Mouse (Mus musculus) MEL (cell line): Measurements from ENCODE around the gene Ncmap.
A peak's percentile ranks its signal among the peaks of the same experiment; 100 is the strongest.

Experiments
- CHD2 ChIP-seq: IDR thresholded peaks from 2 replicates; pipeline ENCODE4 v1.6.1; 2011; ENCODE audit warnings: low read length, improper control_type of control experiment
- CTCF ChIP-seq, 3 experiments: IDR thresholded peaks in 2 of 3; conservative IDR thresholded peaks in 1 of 3; 2 replicates each; pipeline ENCODE4 v1.5.1; 2011 to 2012; ENCODE audit warnings: low read length in 3 of 3, low read depth in 2 of 3, mild to moderate bottlenecking in 2 of 3, improper control_type of control experiment in 1 of 3, inconsistent platforms in 1 of 3, mixed read lengths in 1 of 3, moderate library complexity in 1 of 3; ENCODE audit not compliant: control insufficient read depth in 1 of 3, insufficient read depth in 1 of 3, poor library complexity in 1 of 3, severe bottlenecking in 1 of 3
- EP300 ChIP-seq, 2 experiments: IDR thresholded peaks; 2 replicates each; pipeline ENCODE4 v1.6.1; 2011; ENCODE audit warnings: improper control_type of control experiment in 2 of 2, low read length in 2 of 2, low read depth in 1 of 2, mild to moderate bottlenecking in 1 of 2
- MAX ChIP-seq: IDR thresholded peaks from 2 replicates; pipeline ENCODE4 v1.6.1; 2011; ENCODE audit warnings: low read length, improper control_type of control experiment
- MYC ChIP-seq: IDR thresholded peaks from 2 replicates; pipeline ENCODE4 v1.6.1; 2011; ENCODE audit warnings: low read depth, mild to moderate bottlenecking, low read length, improper control_type of control experiment, moderate library complexity
- NELFE ChIP-seq: IDR thresholded peaks from 2 replicates; pipeline ENCODE4 v1.6.1; 2011; ENCODE audit warnings: low read depth, low read length, improper control_type of control experiment
- NRF1 ChIP-seq: IDR thresholded peaks from 2 replicates; pipeline ENCODE4 v1.6.1; 2014; ENCODE audit warnings: low read depth, mild to moderate bottlenecking, inconsistent platforms, low read length, improper control_type of control experiment, moderate library complexity; ENCODE audit not compliant: poor library complexity, insufficient read depth, severe bottlenecking
- POLR2A ChIP-seq, 2 experiments: IDR thresholded peaks; 2 replicates each; pipeline ENCODE4 v1.6.1; 2011 to 2012; ENCODE audit warnings: low read length in 2 of 2, mild to moderate bottlenecking in 2 of 2, control low read depth in 1 of 2, improper control_type of control experiment in 1 of 2, low read depth in 1 of 2, moderate library complexity in 1 of 2; ENCODE audit not compliant: control insufficient read depth in 1 of 2, insufficient read depth in 1 of 2, poor library complexity in 1 of 2
- POLR2AphosphoS2 ChIP-seq: IDR thresholded peaks from 2 replicates; pipeline ENCODE4 v1.6.1; 2011; ENCODE audit warnings: low read length, improper control_type of control experiment
- POLR2AphosphoS5 ChIP-seq: IDR thresholded peaks from 2 replicates; pipeline ENCODE4 v1.6.1; 2012; ENCODE audit warnings: low read depth, borderline replicate concordance, mild to moderate bottlenecking, inconsistent platforms, low read length, moderate library complexity, mixed read lengths
- RAD21 ChIP-seq: IDR thresholded peaks from 2 replicates; pipeline ENCODE4 v1.6.1; 2011; ENCODE audit warnings: mild to moderate bottlenecking, low read depth, low read length, improper control_type of control experiment
- USF1 ChIP-seq: IDR thresholded peaks from 2 replicates; pipeline ENCODE4 v1.6.1; 2014; ENCODE audit warnings: low read depth, mild to moderate bottlenecking, inconsistent platforms, low read length, improper control_type of control experiment, moderate library complexity
- ZNF384 ChIP-seq: IDR thresholded peaks from 2 replicates; pipeline ENCODE4 v1.6.1; 2012; ENCODE audit warnings: low read depth, mild to moderate bottlenecking, inconsistent platforms, low read length, improper control_type of control experiment

- peak in 1 of 2 experiments; percentile 78; a peak in 2 of 4 replicates for TF ChIP-seq POLR2A (IDR thresholded peaks at IDR 0.05; ENCODE audit: control insufficient read depth in 1 of 2, insufficient read depth in 1 of 2, low read depth in 1 of 2, low read length in 2 of 2, poor library complexity in 1 of 2)
- TF ChIP-seq MYC: no peak
- TF ChIP-seq CTCF (IDR thresholded peaks at IDR 0.05 in 2 of 3, conservative IDR thresholded peaks at IDR 0.05 in 1 of 3; ENCODE audit: control insufficient read depth in 1 of 3, insufficient read depth in 1 of 3, low read depth in 2 of 3, low read length in 3 of 3, poor library complexity in 1 of 3, severe bottlenecking in 1 of 3): no peak
- TF ChIP-seq MAX: no peak
- peak in 1 of 2 experiments; percentile 71; a peak in 2 of 4 replicates for TF ChIP-seq EP300 (IDR thresholded peaks at IDR 0.05; ENCODE audit: low read depth in 1 of 2, low read length in 2 of 2)
- no peak for TF ChIP-seq USF1
- TF ChIP-seq NRF1: no peak
- TF ChIP-seq NELFE: peak; percentile 80
- no peak for TF ChIP-seq POLR2AphosphoS5
- peak; percentile 66; the same call in 1 of the 2 replicates for TF ChIP-seq CHD2
- peak; percentile 62; the same call in 1 of the 2 replicates for TF ChIP-seq POLR2AphosphoS2
- no peak for TF ChIP-seq ZNF384
- TF ChIP-seq RAD21: no peak
Measured at GRCm38 (mm10) chr4:135439188-135439647, 41.2 kb upstream of the Ncmap start.
